Comparison of ENCODE assay signal across 11 mouse cellular contexts in genomic region chr4:118507171-118507570, GRCm38 (mm10). TPM values are rescaled to one million over a fixed set of nuclear protein-coding genes. Genes with fewer than 3 reads are reported as not detected.
DNase-seq lines count a peak whose midpoint lies in the region; ATAC-seq lines count a peak whose summit lies in the region.
"Not testable (repeated sequence)": the region's sequence is repeated elsewhere in the genome, so short reads cannot be mapped to it uniquely, and the experiment has no call there.
"Had no signal": no experiment of that assay in that cellular context is flagged by ENCODE, and none has a peak within 500 bp of the region (broad histone marks: within the 10 kb centered on the region; RNA-seq: fewer than 3 reads in every experiment).

No protein-coding gene starts in this region.

- not testable (repeated sequence) for H3K4me1 ChIP-seq in stomach, embryonic 14.5 days (ENCODE audit: control insufficient read depth, insufficient read depth, low read length)

- not testable (repeated sequence) for H3K4me2 ChIP-seq in stomach, embryonic 14.5 days (replicated peaks; ENCODE audit: low read depth, low read length)

- ATAC-seq in stomach, embryonic 14.5 days (ENCODE audit: insufficient number of reproducible peaks, insufficient read depth, low FRiP score, low read depth): peak; percentile 46; the same call in 1 of the 2 replicates

- DNase-seq in ES-CJ7 (ENCODE audit: low read depth, low spot score) (peak; percentile 66), R1 (ENCODE audit: low read depth, low spot score) (peak; percentile 84), ZHBTc4 (ENCODE audit: low read depth, low spot score) (peak; percentile 69)

- not testable (repeated sequence) for H3K9ac ChIP-seq in stomach, embryonic 14.5 days (replicated peaks; ENCODE audit: low read depth, low read length)

- not testable (repeated sequence) for H3K27ac ChIP-seq in stomach, embryonic 14.5 days (ENCODE audit: low read length)

- WGBS in stomach, embryonic 14.5 days: 81% methylated on average over 1 of the region's 1 CpGs

- H3K9me3 ChIP-seq in stomach, embryonic 14.5 days (ENCODE audit: control insufficient read depth, low read depth, low read length): not testable (repeated sequence)

- not testable (repeated sequence) for H3K4me3 ChIP-seq in stomach, embryonic 14.5 days (ENCODE audit: low read depth, low read length)

- not testable (repeated sequence) for H3K27me3 ChIP-seq in stomach, embryonic 14.5 days (ENCODE audit: control insufficient read depth, insufficient read depth, low read length)

- not testable (repeated sequence) for H3K36me3 ChIP-seq in stomach, embryonic 14.5 days (ENCODE audit: control insufficient read depth, insufficient read depth, low read length)

RNA-seq across cellular contexts. Expression of gene Tie1, which starts 17.3 kb away (rescaled TPM):
- polyA plus RNA-seq in stomach, embryonic 14.5 days (2014; fragmentation: Nextera tagmentation; extraction: Ambion mirVana): 16.4 and 18.5 TPM in 2 replicates
- polyA plus RNA-seq: activated CD4-positive, CD25-positive, alpha-beta regulatory T cell, adult 4 months; C2C12; Patski had no signal

RNA-seq across cellular contexts. Expression of gene 2610528J11Rik, which starts 19.6 kb away (rescaled TPM):
- polyA plus RNA-seq in stomach, embryonic 14.5 days (2014; fragmentation: Nextera tagmentation; extraction: Ambion mirVana): 17.9 and 18.3 TPM in 2 replicates
- polyA plus RNA-seq: activated CD4-positive, CD25-positive, alpha-beta regulatory T cell, adult 4 months; adrenal gland, adult 2 months; C2C12; CD4-positive, CD25-positive, alpha-beta regulatory T cell, adult 4 months; cerebellum, adult 2 months; G1E; Patski had no signal

RNA-seq across cellular contexts. Expression of gene Tmem125, which starts 36.7 kb away (rescaled TPM):
- polyA plus RNA-seq in stomach, embryonic 14.5 days (2014; fragmentation: Nextera tagmentation; extraction: Ambion mirVana): 5.0 and 6.5 TPM in 2 replicates
- polyA plus RNA-seq: activated CD4-positive, CD25-positive, alpha-beta regulatory T cell, adult 4 months; C2C12; CD4-positive, CD25-positive, alpha-beta regulatory T cell, adult 4 months; G1E had no signal

RNA-seq across cellular contexts. Expression of gene Mpl, which starts 49.9 kb away (rescaled TPM):
- polyA plus RNA-seq in stomach, embryonic 14.5 days (2014; fragmentation: Nextera tagmentation; extraction: Ambion mirVana): 0.36 and 0.52 TPM in 2 replicates
- polyA plus RNA-seq: activated CD4-positive, CD25-positive, alpha-beta regulatory T cell, adult 4 months; adrenal gland, adult 2 months; C2C12; CD4-positive, CD25-positive, alpha-beta regulatory T cell, adult 4 months; Patski had no signal
